Mouse (Mus musculus) heart, postnatal 10 days (tissue): Measurements from ENCODE around the gene Cpa2. TPM values are rescaled to one million over a fixed set of nuclear protein-coding genes. Genes with fewer than 3 reads are reported as not detected.

Experiments
- total RNA-seq, 2 experiments: library from RNA; stranded (reverse); gene quantifications; 2 replicates each; pipeline ENCODE4 v1.2.3; 2021

Gene Cpa2
- total RNA-seq, 2 experiments from 2014 or later, result 0.17 to 0.65 TPM

Other genes starting within 250 kb of the Cpa2 start
- 10 to 100 TPM; 84.2 to 86.2 TPM for gene Ube2h, start 237.0 kb upstream of the Cpa2 start, total RNA-seq
- gene Zc3hc1, start 150.6 kb upstream of the Cpa2 start, total RNA-seq, result 10 to 100 TPM; 17.2 to 21.9 TPM
- 10 to 100 TPM; 68.3 to 70.4 TPM for gene Klhdc10, start 139.7 kb upstream of the Cpa2 start, total RNA-seq
- 10 to 100 TPM; 12.0 to 13.3 TPM for gene Tmem209, start 31.8 kb upstream of the Cpa2 start, total RNA-seq
- not detected for gene Ssmem1, start 31.7 kb upstream of the Cpa2 start, total RNA-seq
- gene Cpa4, start 26.8 kb downstream of the Cpa2 start, total RNA-seq, result under 1 TPM in 1 of 2 experiments, not detected in 1; 0.10 TPM
- gene Cpa5, start 69.4 kb downstream of the Cpa2 start, total RNA-seq, result not detected
- 1 to 10 TPM; 3.2 to 3.4 TPM for gene Cpa1, start 97.6 kb downstream of the Cpa2 start, total RNA-seq
- gene Cep41, start 152.2 kb downstream of the Cpa2 start, total RNA-seq, result 1 to 10 TPM; 2.3 to 4.1 TPM
- 100 to 1,000 TPM; 192 to 215 TPM for gene Mest, start 182.0 kb downstream of the Cpa2 start, total RNA-seq